Mouse (Mus musculus) gastrocnemius, postnatal 25 days (tissue): Measurements from ENCODE around the gene Onecut3. TPM values are rescaled to one million over a fixed set of nuclear protein-coding genes. Genes with fewer than 3 reads are reported as not detected.

ENCODE experiments used
- DNase-seq: peaks from one replicate; pipeline ENCODE4 v3.0.0; 2022
- total RNA-seq, 2 experiments: library from RNA; stranded (reverse); gene quantifications; 1 replicate in 1 of 2; 2 replicates in 1 of 2; pipeline ENCODE4 v1.2.3; 2021

Gene Onecut3
- total RNA-seq, 2 experiments from 2014 or later: not detected

DNA sequence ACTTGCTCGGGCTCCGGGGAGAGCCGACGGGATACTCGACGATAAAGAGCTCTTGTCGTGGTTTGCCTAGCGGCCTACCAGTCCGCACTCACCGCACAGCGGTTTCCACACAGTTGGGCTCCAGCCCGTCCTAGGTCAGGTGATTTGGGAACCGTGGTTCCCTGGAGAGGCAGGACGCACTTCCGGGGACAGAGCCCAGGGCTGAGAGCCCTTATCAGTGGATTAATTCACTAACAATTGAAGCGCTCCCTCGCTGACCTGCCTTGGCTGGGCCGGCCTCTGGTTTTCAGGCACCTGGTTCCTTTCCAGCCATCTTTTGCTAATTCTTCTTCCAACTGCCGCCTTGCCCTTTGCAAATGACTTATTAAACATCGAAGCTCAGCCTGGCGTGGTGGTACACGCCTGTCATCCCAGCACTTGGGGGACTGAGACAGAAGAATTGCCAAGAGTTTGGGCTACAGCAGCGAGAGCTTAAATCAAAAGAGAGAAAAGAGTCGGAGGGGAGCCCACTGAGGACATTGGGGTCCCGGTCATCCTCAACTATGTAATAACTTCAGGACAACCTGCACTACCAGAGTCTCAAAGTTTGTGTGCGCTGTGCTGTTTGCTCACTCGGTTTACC, 9.1 kb downstream of the Onecut3 start:
- no peak for DNase-seq

DNA sequence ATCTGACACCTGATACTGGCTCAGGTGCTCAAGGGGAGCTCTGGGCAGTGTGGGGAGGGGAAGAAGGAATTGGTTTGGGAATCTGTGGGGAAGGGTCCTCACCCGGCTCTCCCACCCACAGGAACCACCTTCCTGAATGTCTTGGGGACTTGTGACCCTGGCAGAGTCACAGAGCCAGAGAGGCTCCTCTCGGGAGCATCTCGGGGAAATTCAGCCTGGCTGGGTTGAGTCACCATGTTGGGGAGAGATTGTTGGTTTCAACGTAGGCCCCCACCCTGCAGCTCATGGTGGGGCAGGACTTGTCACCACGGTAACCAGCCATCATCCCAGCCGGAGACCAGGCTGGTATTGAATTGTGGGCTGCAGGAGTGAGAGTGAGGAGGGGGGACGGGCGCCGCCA, 10.1 kb downstream of the Onecut3 start:
- DNase-seq: no peak

DNA sequence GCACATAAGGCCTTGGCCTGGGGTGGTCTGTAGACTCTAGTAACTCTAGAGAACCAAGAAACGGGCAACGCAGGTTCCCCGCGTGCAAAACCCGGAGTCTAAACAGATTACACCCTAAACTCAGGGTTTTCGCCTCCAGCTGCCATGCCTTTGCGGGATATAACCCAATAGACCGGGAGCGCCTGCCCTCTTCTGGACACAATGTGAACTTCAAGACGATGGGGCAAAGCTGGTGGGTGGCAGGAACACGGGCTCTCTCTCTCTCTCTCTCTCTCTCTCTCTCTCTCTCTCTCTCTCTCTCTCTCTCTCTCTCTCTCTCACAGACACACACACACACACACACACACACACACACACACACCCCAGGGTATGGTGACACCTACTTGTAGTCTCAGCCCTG, 11.6 kb downstream of the Onecut3 start:
- no peak for DNase-seq

DNA sequence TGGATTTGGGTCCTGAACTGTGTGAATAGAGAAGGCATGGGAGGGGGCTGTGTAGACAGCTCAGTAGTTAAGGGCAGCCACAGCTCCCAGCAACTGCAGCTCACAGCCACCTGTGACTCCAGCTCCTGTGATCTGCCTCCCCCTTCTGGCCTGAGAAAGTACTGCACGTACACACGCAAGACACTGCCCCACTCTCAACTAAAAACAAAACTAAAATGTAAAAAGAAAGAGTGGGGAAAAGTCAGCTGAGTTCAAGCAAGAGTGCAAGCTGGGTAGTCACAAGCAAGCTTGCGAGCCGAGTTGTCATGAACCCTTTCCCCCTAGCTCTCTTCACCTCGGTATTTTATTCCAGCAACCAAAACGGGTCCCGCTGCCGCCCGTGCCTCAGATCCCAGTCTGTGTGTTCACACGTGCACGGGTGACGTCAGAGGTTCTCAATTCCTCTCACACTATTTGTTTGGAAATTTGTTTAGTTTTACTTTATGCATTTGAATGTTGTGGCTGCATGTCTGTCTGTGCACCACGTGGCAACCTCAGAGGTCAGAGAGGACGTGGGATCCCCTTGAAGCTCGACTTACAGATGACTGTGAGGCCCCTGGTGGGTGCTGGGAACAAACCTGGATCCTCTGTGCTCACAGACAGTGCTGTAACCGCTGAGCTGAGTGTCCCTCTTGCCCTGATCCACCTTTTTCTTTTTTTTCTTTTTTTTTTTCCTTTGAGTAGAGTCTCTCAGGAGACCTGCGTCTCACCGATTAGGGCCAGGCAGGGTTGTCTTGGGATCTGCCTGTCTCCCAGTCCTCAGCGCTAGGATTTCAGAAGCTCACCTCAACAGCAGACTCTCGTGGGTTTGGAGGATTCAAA, 15.0 kb downstream of the Onecut3 start:
- DNase-seq: peak; percentile 66

DNA sequence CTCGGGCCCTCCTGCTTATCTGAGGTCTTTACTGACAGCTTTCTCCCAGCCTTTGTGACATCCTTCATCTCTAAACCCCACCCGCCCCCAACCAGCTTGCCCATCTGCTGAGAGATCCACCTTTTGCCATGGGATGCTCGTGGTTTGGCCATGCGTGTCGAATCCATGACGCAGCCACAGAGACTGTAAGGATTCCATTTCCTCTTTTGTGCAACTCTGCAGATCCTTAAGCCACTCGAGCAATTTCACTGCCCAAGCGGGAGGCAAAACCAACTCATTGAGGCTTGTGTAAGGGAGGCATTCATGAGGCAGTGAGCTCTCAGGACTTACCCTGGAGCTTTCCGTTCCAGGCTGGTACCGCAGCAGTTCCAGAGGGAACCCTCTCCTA, 15.6 kb downstream of the Onecut3 start:
- no peak for DNase-seq

DNA sequence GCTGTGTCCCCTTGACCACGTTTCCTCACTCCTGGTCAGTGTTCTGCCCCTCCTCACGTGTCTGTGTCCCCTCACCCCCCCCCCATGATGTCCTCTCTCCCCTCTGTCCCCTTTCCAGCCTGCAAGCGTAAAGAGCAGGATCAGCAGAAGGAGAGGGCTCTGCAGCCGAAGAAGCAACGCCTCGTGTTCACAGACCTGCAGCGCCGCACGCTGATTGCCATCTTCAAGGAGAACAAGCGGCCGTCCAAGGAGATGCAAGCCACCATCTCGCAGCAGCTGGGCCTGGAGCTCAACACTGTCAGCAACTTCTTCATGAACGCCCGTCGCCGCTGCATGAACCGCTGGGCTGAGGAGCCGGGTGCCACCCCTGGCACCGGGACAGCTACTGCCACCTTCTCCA, 19.1 kb downstream of the Onecut3 start:
- no peak for DNase-seq

DNA sequence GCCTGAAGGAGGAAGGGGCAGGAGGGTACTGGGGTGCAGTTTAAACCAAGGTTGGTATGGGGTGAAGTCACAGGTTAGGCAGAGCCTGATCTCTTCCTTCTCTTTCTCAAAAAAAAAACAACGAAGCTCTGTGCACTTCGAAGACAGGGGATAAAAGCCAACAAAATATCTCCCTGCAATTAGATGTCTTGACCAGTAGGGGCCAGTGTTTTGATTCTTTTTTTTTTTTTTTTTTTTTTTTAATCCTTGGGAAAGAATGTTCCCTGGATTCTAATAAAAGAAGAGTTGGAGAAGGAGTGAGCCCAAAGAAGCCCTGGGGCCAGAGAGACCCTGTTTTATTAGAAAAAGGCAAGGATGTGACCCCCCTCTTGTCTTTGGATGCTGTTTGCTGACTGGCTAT, 24.7 kb downstream of the Onecut3 start:
- DNase-seq: no peak

DNA sequence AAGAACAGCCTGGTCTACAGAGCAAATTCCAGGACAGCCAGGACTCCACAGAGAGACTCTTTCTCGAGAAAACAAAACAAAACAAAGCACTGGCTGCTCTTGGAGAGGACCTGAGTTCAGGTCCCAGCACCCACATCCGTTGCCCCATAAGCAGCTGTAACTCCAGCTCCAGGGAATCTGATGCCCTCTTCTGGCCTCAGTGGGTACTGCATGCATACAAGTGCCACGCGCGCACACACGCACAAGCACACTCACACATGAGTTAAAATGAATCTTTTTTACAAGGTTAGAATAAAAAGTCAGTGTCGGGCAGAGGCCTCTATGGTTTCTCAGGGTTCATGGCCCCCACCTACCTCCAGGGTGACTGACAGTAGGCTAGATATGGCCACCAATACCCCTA, 28.7 kb downstream of the Onecut3 start:
- DNase-seq: no peak

DNA sequence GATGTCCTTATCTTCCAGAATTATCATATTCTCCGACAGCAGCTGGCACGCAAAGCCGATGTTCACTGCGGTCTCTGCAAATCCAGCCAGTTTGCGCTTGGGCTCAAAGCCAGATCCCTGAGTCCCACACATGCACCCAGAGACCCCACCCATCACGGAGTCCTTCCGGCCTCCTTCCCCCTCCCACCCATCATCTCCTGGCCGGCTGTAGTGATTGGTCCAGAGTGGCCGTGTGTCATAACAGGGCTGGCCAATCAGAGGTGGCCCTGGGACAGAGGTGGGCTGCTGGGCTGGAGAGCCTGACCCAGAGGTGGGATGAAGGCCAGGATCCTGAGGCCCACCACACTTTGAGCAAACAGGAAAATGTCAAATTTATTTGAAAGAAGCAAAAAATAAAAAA, 31.5 kb downstream of the Onecut3 start:
- DNase-seq: no peak

DNA sequence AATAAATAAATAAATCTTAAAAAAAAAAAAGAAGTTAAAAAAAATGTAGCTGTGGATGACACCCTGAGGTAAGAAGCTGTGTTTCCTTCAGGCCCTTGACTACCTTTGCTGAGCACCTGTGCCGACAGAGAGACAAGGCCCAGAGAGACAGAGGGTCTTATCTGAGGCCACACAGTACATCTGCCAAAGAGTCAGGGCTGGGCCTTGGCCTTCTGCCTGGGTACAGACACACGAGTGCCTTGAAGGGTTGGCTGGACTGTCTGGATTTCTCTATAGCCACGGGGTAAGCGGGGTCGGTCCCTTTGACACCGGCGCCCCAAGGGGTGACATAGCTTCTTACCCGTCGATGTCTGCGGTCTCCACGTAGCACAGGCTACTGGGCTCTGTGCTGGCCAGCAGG, 38.1 kb downstream of the Onecut3 start:
- no peak for DNase-seq

DNA sequence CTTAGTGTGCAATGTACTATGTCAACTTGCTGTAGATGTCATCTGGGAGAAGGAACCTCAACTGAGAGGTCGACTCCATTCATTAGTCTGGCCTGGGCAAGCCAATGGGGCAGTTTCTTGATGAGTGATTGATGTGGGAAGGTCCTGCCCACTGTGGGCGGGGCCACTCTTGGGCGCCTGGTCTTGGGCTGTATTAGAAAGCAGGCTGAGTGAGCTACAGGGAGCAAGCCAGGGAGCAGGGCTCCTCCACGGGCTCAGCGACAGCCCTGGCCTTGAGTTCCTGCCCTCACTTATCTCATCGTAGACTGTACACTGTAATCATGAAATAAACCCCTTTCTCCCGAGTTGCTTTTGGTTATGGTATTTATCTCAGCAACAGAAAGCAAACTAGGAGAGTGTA, 39.1 kb downstream of the Onecut3 start:
- no peak for DNase-seq

DNA sequence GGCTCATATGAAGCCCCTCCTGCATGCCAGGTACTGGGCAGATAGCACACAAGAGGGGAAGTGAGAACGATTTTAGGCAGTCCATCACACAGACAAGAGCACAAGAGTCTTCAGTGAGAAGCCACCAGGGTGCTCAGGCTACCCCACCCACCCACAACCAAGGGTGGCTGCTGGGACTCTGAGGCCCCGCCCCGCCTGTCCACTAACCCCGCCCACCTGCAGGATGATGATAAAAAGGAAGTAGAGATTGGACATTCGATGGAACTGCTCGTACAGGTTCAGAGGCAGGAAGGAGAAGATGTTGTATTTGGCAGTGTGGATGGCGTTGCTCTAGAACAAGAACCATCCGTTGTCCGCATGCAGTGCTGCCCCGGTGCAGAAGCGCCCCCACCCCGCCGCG, 40.4 kb downstream of the Onecut3 start:
- no peak for DNase-seq

DNA sequence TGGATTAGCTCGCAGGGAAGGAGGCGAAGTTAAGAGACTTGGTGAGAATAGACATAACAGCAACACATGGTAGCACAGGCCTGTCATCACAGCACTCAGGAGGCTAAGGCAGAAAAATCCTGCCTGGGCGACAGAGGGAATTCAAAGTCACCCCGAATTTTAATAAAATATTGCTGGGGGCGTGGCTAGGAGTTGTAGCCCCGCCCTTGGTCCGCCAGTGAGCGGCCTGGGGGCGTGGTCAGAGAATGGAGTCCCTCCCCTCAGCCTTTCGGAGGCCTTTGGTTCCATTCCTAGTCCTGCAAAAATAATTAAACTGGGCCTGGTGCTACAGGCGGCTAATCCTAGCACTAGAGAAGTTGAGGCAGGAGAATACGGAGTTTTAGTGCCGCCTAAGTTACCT, 41.1 kb downstream of the Onecut3 start:
- no peak for DNase-seq

DNA sequence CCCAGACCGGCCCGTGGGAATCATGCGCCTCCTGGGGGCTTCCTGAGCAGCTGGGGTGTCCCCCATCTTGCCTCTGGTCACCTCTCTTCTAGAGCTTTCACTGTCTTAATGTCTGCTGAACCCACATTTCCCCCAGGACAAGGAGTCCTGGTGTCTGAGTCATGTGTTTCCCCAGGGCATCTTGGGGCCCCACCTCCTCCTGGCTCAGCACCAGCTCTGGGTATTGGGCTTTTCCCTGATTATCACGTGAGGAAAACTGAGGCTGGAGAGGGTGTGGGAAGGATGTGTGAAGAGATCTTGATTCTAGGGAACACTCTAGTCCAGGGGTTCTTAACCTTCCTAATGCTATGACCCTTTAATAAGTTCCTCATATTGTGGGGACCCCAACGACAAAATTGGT, 43.5 kb downstream of the Onecut3 start:
- no peak for DNase-seq

DNA sequence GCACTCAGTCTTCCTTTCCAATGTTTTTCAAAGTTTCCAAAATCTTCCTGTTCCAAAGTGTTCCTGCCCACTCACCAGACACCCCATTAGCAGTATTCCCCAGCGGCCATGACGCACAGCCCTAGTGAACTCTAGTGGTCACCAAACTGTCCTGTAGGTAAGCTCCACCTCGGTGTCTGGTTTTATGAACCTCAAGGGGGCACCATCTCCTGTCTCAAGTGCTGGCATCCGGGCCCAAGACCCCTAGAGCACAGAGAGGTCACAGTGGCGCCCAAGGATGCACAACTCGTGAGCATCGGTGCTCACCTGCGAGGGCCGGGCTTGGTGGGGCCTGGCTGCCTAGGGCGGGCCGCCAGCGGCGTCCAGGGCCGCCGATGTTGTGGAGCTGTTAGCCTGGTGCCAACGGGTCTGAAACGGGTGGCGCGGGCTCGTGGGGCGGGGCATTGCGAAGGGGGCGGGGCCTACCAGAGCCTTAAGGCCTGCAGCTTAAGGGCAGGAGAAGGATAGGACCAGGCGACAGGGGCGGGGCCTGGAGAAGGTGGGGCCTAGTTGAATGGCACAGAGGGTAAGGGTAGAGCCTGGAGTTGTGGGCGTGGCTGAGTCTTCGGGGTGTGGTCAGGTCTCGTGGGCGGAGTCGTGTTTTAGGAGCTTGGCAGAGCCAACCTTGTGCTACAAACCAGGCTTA, 44.2 kb downstream of the Onecut3 start, which contains the start of gene Atp8b3:
Gene Atp8b3, minus strand, starts transcription at position 415 of the 685 bp plus-strand sequence.
- peak; percentile 78 for DNase-seq

DNA sequence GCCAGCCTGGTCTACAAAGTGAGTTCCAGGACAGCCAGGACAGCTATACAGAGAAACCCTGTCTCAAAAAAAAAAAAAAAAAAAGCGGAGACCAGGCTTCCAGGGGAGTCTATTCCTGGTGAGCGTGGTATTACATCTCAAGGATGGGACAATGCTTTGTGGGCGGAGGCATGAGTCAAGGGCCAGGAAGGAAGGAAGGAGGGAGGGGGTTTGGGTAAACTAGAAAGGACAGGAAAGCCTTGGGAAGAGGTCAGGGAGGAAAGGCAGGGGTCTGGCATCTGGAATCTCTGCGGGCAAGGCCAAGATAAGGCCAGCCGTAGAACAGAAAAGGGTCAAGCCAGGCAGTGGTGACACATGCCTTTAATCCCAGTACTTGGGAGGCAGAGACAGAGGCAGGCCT, 44.9 kb downstream of the Onecut3 start:
- no peak for DNase-seq

DNA sequence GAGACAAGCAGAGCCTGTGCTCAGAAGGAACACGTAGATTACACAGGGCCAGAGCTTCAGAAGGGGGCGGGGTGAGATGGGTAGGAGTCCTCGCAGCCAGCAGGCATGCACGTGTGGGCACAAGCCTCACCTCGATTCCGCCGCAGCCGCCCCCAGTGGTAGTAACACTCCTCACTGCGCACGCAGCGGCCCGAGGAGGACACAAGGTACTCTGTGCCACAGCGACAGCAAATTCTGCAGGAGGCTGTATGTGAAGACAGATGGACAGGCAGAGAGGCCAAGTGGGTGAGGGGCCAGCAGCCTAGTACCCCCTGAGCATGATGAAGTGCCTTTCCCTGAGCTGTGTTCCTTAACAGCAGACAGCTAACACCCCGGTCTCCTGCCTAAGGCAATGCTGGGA, 49.2 kb downstream of the Onecut3 start:
- no peak for DNase-seq

DNA sequence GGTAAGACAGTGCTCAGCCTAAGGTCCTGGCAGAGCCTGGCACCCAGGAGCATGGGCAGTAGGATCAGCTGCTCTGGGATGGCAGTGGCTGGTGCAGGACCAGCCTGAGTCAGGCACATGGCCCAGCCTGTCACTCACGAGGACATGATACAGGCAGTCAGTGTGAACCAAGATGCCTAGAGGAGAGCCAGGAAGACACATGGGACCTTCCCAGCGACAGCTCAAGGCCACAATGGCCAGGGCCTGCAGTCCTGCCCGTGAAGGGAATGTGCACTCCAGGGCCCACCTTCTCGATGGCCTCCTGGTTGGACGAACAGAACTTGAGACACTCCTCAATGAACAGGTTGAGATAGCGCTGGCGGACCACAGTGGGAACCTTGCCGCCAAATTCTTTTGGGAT, 51.0 kb downstream of the Onecut3 start:
- no peak for DNase-seq

DNA sequence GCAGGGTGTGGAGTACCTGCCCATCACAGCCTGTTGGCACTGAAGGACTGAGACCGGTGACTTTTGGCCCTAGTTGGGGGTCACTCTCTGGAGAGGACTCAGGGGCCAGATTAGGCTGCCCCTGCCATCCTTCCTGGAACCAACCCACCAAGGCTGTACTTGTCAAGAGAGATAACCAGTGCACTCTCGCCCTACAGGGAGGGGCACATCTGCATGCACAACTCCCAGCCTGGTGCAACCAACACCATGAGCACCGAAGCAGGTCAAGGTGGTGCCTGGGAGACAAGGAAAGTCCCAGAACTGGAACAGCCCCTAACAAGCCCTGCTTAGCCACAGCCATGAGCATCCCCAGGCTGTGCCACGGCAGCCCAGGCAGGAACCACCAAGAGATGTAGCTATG, 52.3 kb downstream of the Onecut3 start:
- no peak for DNase-seq

DNA sequence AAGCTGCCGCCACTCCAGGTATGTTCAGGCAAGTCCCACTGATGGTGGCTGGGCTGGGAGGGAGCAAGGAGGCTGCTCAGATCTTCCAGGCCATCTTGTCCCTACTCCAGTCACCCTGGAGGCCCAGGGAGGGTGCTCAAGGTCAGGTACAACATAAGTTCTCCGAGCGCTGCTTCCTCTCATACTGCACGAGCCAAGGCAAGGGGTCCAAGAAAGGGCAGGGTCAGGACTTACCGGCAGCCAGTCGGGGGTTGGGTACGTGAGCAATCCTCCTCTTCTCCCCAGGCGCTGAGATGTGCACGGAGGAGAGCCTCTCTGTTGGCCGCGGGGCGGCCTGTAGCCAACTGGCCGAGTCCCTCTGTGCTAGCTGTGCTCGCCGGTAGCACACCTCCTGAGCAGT, 52.9 kb downstream of the Onecut3 start:
- no peak for DNase-seq

DNA sequence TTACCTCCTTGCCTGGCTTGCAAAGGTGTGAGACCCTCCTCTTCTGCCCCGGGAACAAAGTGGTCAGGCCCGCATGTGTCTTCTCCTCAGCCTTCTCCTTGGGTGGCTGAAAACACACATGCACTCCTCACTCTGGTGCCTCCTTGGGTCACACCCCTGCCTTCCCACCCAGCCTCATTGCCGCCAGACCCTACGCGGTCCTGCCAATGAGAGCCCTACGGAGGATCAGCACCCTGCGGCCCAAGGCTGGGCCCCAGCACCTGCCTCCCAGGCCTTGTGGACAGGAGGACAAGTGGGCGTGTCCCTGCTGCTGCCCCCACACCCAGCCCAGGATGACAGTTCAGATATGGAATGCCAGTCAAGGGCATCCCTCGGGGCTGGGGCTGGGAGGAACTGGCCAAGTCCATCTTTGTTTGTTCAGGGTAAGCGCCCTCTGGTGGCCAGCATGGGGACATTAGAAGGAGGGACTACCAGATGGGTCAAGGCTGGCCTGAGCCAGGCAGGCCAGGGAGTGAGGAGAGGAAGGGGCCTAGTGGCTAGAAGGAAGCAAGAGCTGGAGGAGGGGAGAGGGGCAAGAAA, 53.9 kb downstream of the Onecut3 start:
- DNase-seq: no peak

DNA sequence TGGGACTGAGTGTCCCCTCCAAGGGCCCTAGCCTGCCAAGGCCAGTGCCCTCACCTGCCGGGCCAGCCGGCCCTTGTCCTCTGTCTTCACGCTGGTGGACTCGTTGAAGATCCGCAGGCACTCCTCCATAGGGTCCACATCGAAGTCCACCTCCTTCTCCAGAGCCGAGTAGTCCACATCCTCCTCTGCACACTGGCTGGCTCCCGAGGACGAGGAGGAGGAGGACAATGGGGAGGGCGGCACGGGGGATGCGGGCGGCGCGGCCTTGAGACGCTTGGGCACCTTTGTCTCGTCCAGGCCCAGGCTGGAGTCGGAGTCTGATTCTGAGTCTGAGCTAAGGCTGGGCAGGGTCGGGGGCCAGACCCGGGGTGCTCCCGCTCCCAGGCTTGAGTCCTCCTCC, 54.6 kb downstream of the Onecut3 start:
- DNase-seq: no peak

DNA sequence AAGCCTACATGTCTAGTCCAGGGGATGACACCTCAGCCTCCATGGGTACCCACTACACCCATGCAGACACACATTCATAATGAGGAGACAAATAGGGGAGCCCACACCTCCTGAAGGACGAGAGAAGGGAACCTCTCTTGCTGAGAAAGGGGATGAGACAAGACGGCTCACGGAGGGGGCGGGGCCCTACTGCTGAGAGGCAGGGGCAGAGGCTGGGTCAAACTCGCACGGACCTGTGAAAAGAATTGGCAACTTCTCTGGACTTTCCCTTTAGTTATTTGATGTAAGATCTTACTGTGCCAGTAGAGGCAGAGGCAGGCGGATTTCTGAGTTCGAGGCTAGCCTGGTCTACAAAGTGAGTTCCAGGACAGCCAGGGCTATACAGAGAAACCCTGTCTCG, 57.7 kb downstream of the Onecut3 start:
- DNase-seq: no peak
